13 mouse cellular contexts compared by ENCODE assay signal in the genomic region with DNA sequence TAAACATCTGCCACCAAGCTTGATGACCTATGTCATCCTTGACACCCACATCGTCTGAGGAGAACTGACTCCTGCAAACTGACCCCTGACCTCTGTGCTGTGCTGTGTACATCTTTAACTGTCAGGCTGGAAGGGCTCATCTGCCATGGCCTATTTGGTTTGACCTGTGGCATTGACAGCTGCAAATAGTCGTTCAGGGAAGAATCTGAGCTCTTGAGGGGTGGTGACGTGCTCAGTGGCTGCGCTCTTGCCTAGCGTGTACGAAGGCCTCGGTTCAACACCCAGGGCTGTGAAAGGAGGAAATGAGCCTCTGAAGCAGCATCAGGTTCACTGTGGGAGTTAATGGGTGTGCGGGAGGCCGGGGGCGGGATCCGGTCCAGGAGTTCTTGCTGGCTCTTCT. TPM values are rescaled to one million over a fixed set of nuclear protein-coding genes. Genes with fewer than 3 reads are reported as not detected.
DNase-seq lines count a peak whose midpoint lies in the region; ATAC-seq lines count a peak whose summit lies in the region.
"Had no signal": no experiment of that assay in that cellular context is flagged by ENCODE, and none has a peak within 500 bp of the region (broad histone marks: within the 10 kb centered on the region; RNA-seq: fewer than 3 reads in every experiment).

No protein-coding gene starts in this region.

- H3K9ac ChIP-seq in lung, embryonic 16.5 days (ENCODE audit: low read length): no peak overlapping the region
- H3K9ac ChIP-seq: forebrain, postnatal 0 days; heart, embryonic 13.5 days; liver, embryonic 12.5 days had no signal

- H3K27ac ChIP-seq in lung, embryonic 16.5 days (ENCODE audit: low read length): no peak overlapping the region
- H3K27ac ChIP-seq: heart, embryonic 13.5 days; left cerebral cortex, adult 2 months; liver, embryonic 12.5 days had no signal

- H3K4me2 ChIP-seq in lung, embryonic 16.5 days (ENCODE audit: low read depth, low read length): no peak overlapping the region
- H3K4me2 ChIP-seq: heart, embryonic 13.5 days; liver, embryonic 12.5 days had no signal

- peak; percentile 61 for DNase-seq in heart, adult 11 months
- DNase-seq in heart, postnatal 25 days (ENCODE audit: low spot score): no peak
- no peak for DNase-seq in lung, adult 18-20 months
- DNase-seq in embryo, embryonic 10 days (ENCODE audit: low spot score): peak; percentile 78
- DNase-seq in mesoderm, embryonic 11.5 days (ENCODE audit: low read depth, low spot score): peak; percentile 78
- no peak for DNase-seq in frontal cortex, postnatal 25 days (ENCODE audit: low spot score in 2 of 2)
- no peak for DNase-seq in gastrocnemius, postnatal 4 days (ENCODE audit: low spot score in 2 of 2)
- DNase-seq: adrenal gland, postnatal 10 days; forebrain, postnatal 0 days had no signal

- no peaks in the 10 kb centered on the region for H3K9me3 ChIP-seq in lung, embryonic 16.5 days (ENCODE audit: control insufficient read depth, low read length)
- H3K9me3 ChIP-seq: heart, embryonic 13.5 days; liver, embryonic 12.5 days had no signal

- no peaks in the 10 kb centered on the region for H3K4me1 ChIP-seq in lung, embryonic 16.5 days (replicated peaks; ENCODE audit: control insufficient read depth, insufficient read depth, low read length)
- H3K4me1 ChIP-seq: liver, embryonic 12.5 days had no signal

- no peak overlapping the region for H3K4me3 ChIP-seq in lung, embryonic 16.5 days (ENCODE audit: low read length)
- H3K4me3 ChIP-seq: heart, embryonic 13.5 days; left cerebral cortex, adult 2 months; liver, embryonic 12.5 days had no signal

- ATAC-seq in lung, embryonic 16.5 days (ENCODE audit: low read depth): peak; percentile 38; the same call in 1 of the 2 replicates
- ATAC-seq: forebrain, postnatal 0 days; liver, embryonic 12.5 days had no signal

- intact Hi-C loops in heart, postnatal 25 days (cut with DNase I): loop anchor here (10.0 kb wide), 1 partner anchor 1169 kb away; no protein-coding TSS in a partner anchor

- 35% methylated on average over 11 of the region's 11 CpGs for WGBS in lung, embryonic 16.5 days

- H3K36me3 ChIP-seq in lung, embryonic 16.5 days (ENCODE audit: control insufficient read depth, insufficient read depth, low read length): 0 out of 2 replicates have a peak, but pooled peaks cover 4% of the 10 kb centered on the region

- H3K27me3 ChIP-seq in lung, embryonic 16.5 days (ENCODE audit: control insufficient read depth, insufficient read depth, low read depth, low read length): no peaks in the 10 kb centered on the region
- H3K27me3 ChIP-seq: heart, embryonic 13.5 days; liver, embryonic 12.5 days had no signal

RNA-seq across cellular contexts. Expression of a gene that starts 35.7 kb away (rescaled TPM):
- total RNA-seq in heart, postnatal 25 days (2021): 10 to 100 TPM; 19.2 to 22.0 TPM
- polyA plus RNA-seq in lung, embryonic 16.5 days (2015; fragmentation: Nextera tagmentation; extraction: Ambion mirVana): 42.6 and 45.1 TPM in 2 replicates
- total RNA-seq in gastrocnemius, postnatal 4 days (2021): 10 to 100 TPM; 24.0 to 25.9 TPM

RNA-seq across cellular contexts. Expression of a gene that starts 35.7 kb away (rescaled TPM):
- total RNA-seq in heart, postnatal 25 days (2021): 10 to 100 TPM; 85.7 to 87.2 TPM
- polyA plus RNA-seq in lung, embryonic 16.5 days (2015; fragmentation: Nextera tagmentation; extraction: Ambion mirVana): 101 and 121 TPM in 2 replicates
- 10 to 100 TPM; 60.6 to 67.7 TPM for total RNA-seq in gastrocnemius, postnatal 4 days (2021)

Comparison
In these comparisons a context has a peak if more than half of its experiments do, and no peak if none do; other contexts are left out.
1. DNase-seq: peak in heart, adult 11 months (single experiment), embryo, embryonic 10 days (single experiment) and mesoderm, embryonic 11.5 days (single experiment); none in heart, postnatal 25 days (single experiment), lung, adult 18-20 months (0 of 2), frontal cortex, postnatal 25 days (0 of 2) and gastrocnemius, postnatal 4 days (0 of 2).